Mouse (Mus musculus) lung, postnatal 25 days (tissue): ENCODE data around the gene Tmem52.

Experiments used
- DNase-seq: peaks from one replicate; pipeline ENCODE4 v3.0.0; 2022; ENCODE audit warnings: low spot score

The Tmem52 gene

GRCm38 (mm10) chr4:155510981-155511380 is 42.1 kb downstream of the Tmem52 start:
- DNase-seq: no peak

- no peak for DNase-seq
These were observed 45.9 kb downstream of the Tmem52 start for GRCm38 (mm10) chr4:155514810-155515209.

GRCm38 (mm10) chr4:155517948-155518517 is 49.1 kb downstream of the Tmem52 start:
- DNase-seq: no peak
